ENCODE assay signal across 14 mouse cellular contexts in the genomic region with DNA sequence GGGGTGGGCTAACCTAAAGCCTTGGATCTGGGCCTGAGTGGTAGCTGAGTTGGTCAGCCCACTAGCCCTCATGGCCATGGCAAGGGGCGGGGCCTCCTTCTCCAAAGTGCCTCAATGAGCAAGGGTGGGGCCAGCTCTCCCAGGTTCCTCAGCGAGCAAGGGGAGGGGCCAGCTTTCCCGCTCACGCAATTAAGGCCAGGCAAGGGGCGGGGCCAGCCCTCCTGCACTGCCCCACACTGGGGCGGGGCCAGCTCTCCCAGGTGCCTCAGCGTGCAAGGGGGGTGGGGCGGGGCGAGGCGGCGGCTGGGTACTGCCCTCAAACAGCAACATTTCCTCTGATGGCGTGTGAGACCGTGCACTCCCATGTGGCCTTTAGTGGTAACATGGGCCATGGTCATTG. TPM values are rescaled to one million over a fixed set of nuclear protein-coding genes. Genes with fewer than 3 reads are reported as not detected.
DNase-seq lines count a peak whose midpoint lies in the region; ATAC-seq and TF ChIP-seq lines count a peak whose summit lies in the region.
"Had no signal": no experiment of that assay in that cellular context is flagged by ENCODE, and none has a peak within 500 bp of the region (broad histone marks: within the 10 kb centered on the region; RNA-seq: fewer than 3 reads in every experiment).

No protein-coding gene starts in this region.

- H3K27me3 ChIP-seq in forebrain, embryonic 10.5 days (ENCODE audit: poor library complexity, severe bottlenecking): peaks cover 94% of the 10 kb centered on the region
- peaks cover 52% of the 10 kb centered on the region for H3K27me3 ChIP-seq in forebrain, embryonic 12.5 days
- no peaks in the 10 kb centered on the region for H3K27me3 ChIP-seq in lung, postnatal 0 days (replicated peaks; ENCODE audit: insufficient read depth, low read length)

- no peak for DNase-seq in forebrain, embryonic 10.5 days (ENCODE audit: extremely low spot score, low spot score)
- DNase-seq in lung, postnatal 10 days: peak; percentile 1
- no peak for DNase-seq in lung, postnatal 0 days (ENCODE audit: low spot score)
- DNase-seq in c-Kit-positive CD71-positive TER-119-negative erythroid progenitor cells, embryonic 14.5 days (ENCODE audit: low read depth): peak; percentile 1
- DNase-seq in retina, embryonic 14.5 days (ENCODE audit: low spot score): peak; percentile 1
- no peak for DNase-seq in gastrocnemius, postnatal 10 days
- DNase-seq in urinary bladder, adult 18-20 months (ENCODE audit: low spot score in 2 of 2): no peak
- DNase-seq: B cell, adult 2 months had no signal

- 35% methylated on average over 13 of the region's 13 CpGs for WGBS in forebrain, embryonic 10.5 days
- 34% methylated on average over 13 of the region's 13 CpGs for WGBS in forebrain, embryonic 12.5 days
- 50% methylated on average over 5 of the region's 13 CpGs for WGBS in lung, postnatal 0 days

- H3K27ac ChIP-seq in forebrain, embryonic 10.5 days: no peak overlapping the region
- H3K27ac ChIP-seq in forebrain, embryonic 12.5 days: no peak overlapping the region
- no peak overlapping the region for H3K27ac ChIP-seq in lung, postnatal 0 days (ENCODE audit: low read length)
- H3K27ac ChIP-seq: hindbrain, embryonic 13.5 days had no signal

- H3K4me3 ChIP-seq in forebrain, embryonic 10.5 days: peak overlapping the region; percentile 16; the same call in 1 of the 2 replicates
- no peak overlapping the region for H3K4me3 ChIP-seq in forebrain, embryonic 12.5 days (replicated peaks)
- H3K4me3 ChIP-seq in lung, postnatal 0 days (ENCODE audit: low read depth, low read length): no peak overlapping the region
- H3K4me3 ChIP-seq: hindbrain, embryonic 13.5 days had no signal

- no peaks in the 10 kb centered on the region for H3K36me3 ChIP-seq in forebrain, embryonic 10.5 days (replicated peaks)
- H3K36me3 ChIP-seq in forebrain, embryonic 12.5 days (replicated peaks): no peaks in the 10 kb centered on the region
- no peaks in the 10 kb centered on the region for H3K36me3 ChIP-seq in lung, postnatal 0 days (ENCODE audit: insufficient read depth, low read length)
- H3K36me3 ChIP-seq: hindbrain, embryonic 13.5 days had no signal

- H3K4me2 ChIP-seq in forebrain, embryonic 12.5 days: no peak overlapping the region
- no peak overlapping the region for H3K4me2 ChIP-seq in lung, postnatal 0 days (replicated peaks; ENCODE audit: low read depth, low read length)
- H3K4me2 ChIP-seq: hindbrain, embryonic 13.5 days had no signal

- no peak for ATAC-seq in forebrain, embryonic 12.5 days (ENCODE audit: low FRiP score)
- ATAC-seq in lung, postnatal 0 days: no peak

- H3K9me3 ChIP-seq in forebrain, embryonic 10.5 days: no peaks in the 10 kb centered on the region
- H3K9me3 ChIP-seq in forebrain, embryonic 12.5 days: no peaks in the 10 kb centered on the region
- H3K9me3 ChIP-seq in lung, postnatal 0 days (ENCODE audit: low read length): no peaks in the 10 kb centered on the region
- H3K9me3 ChIP-seq: hindbrain, embryonic 13.5 days had no signal

- no peak for TF ChIP-seq EP300 in lung, postnatal 0 days (IDR thresholded peaks at IDR 0.05)

- H3K4me1 ChIP-seq in forebrain, embryonic 10.5 days: no peaks in the 10 kb centered on the region
- H3K4me1 ChIP-seq in forebrain, embryonic 12.5 days: no peaks in the 10 kb centered on the region
- no peaks in the 10 kb centered on the region for H3K4me1 ChIP-seq in lung, postnatal 0 days (ENCODE audit: insufficient read depth, low read depth, low read length)
- H3K4me1 ChIP-seq: hindbrain, embryonic 13.5 days had no signal

- no peak for TF ChIP-seq CTCF in lung, postnatal 0 days (IDR thresholded peaks at IDR 0.05)

- H3K9ac ChIP-seq in forebrain, embryonic 12.5 days: no peak overlapping the region
- no peak overlapping the region for H3K9ac ChIP-seq in lung, postnatal 0 days (replicated peaks; ENCODE audit: low read depth)
- H3K9ac ChIP-seq: hindbrain, embryonic 13.5 days had no signal

RNA-seq across cellular contexts. Expression of gene Tsx, which starts 9.2 kb away (rescaled TPM):
- polyA plus RNA-seq in forebrain, embryonic 10.5 days (2016; fragmentation: Nextera tagmentation; extraction: Ambion mirVana): 0.33 and 0.42 TPM in 2 replicates
- 0.49 TPM in 1 of 2 replicates, not detected in the other for polyA plus RNA-seq in forebrain, embryonic 12.5 days (2016; fragmentation: Nextera tagmentation; extraction: Ambion mirVana)
- 0.35 and 0.39 TPM in 2 replicates for polyA plus RNA-seq in lung, postnatal 0 days (2015; fragmentation: Nextera tagmentation; extraction: Ambion mirVana)
- total RNA-seq in gastrocnemius, postnatal 10 days (2021): not detected
- total RNA-seq: granulocyte monocyte progenitor cell, adult 5-6 weeks; layer of hippocampus, adult 18-20 months; left cerebral cortex, postnatal 25 days; megakaryocyte, adult 5-6 weeks had no signal

RNA-seq across cellular contexts. Expression of gene Gm26992, which starts 16.8 kb away (rescaled TPM):
- not detected in 2 replicates for polyA plus RNA-seq in forebrain, embryonic 10.5 days (2016; fragmentation: Nextera tagmentation; extraction: Ambion mirVana)
- polyA plus RNA-seq in forebrain, embryonic 12.5 days (2016; fragmentation: Nextera tagmentation; extraction: Ambion mirVana): not detected in 2 replicates
- not detected in 2 replicates for polyA plus RNA-seq in lung, postnatal 0 days (2015; fragmentation: Nextera tagmentation; extraction: Ambion mirVana)
- not detected for total RNA-seq in gastrocnemius, postnatal 10 days (2021)
- total RNA-seq: granulocyte monocyte progenitor cell, adult 5-6 weeks; layer of hippocampus, adult 18-20 months; left cerebral cortex, postnatal 25 days; megakaryocyte, adult 5-6 weeks had no signal
- polyA plus RNA-seq: hindbrain, embryonic 13.5 days had no signal

RNA-seq across cellular contexts. Expression of gene Chic1, which starts 48.7 kb away (rescaled TPM):
- 4.0 and 4.2 TPM in 2 replicates for polyA plus RNA-seq in forebrain, embryonic 10.5 days (2016; fragmentation: Nextera tagmentation; extraction: Ambion mirVana)
- polyA plus RNA-seq in forebrain, embryonic 12.5 days (2016; fragmentation: Nextera tagmentation; extraction: Ambion mirVana): 8.1 TPM in 2 replicates
- polyA plus RNA-seq in lung, postnatal 0 days (2015; fragmentation: Nextera tagmentation; extraction: Ambion mirVana): 0.66 and 1.0 TPM in 2 replicates
- total RNA-seq in gastrocnemius, postnatal 10 days (2021): 1 to 10 TPM in 1 of 2 experiments, under 1 TPM in 1; 0.89 to 1.1 TPM
- total RNA-seq: granulocyte monocyte progenitor cell, adult 5-6 weeks; megakaryocyte, adult 5-6 weeks had no signal

Comparison
In these comparisons a context has a peak if more than half of its experiments do, and no peak if none do; other contexts are left out.
1. DNase-seq: peak in lung, postnatal 10 days (single experiment), c-Kit-positive CD71-positive TER-119-negative erythroid progenitor cells, embryonic 14.5 days (single experiment) and retina, embryonic 14.5 days (single experiment); none in forebrain, embryonic 10.5 days (single experiment), lung, postnatal 0 days (single experiment), gastrocnemius, postnatal 10 days (single experiment) and urinary bladder, adult 18-20 months (0 of 2).